Mouse (Mus musculus): ENCODE results near the gene Rps16. TPM values are rescaled to one million over a fixed set of nuclear protein-coding genes. Genes with fewer than 3 reads are reported as not detected.

Gene Rps16
- polyA plus RNA-seq, 1 experiment from 2014 or later = 599 TPM

DNA sequence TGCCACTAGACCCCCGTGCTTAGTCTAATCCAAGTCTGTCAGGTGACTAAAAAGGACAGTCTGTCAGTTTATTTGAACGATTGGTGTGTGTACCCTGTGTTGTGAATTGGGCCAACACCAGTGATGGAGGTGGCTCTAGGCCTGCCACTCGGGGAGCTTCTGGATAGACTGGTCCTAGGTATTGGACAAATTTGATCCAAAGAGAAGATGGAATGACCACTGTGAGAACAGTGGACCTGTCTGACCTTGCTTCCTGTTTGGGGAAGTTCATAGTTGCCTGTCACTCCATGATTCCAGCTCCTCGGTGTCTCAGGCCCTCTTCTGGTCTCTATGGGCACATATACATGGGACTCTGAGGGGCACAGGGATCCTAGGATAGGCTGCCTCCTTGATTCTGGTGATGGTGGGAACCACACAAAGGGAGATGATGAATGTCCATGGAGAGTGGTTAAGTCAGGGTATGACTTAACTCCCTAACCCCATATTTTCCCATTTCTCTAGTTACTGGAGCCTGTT lies 1.3 kb downstream of the Rps16 start:
- peak overlapping the region; percentile 79; the same call in 1 of the 2 replicates for H3K27ac ChIP-seq (replicated peaks)
- H3K4me2 ChIP-seq = peak overlapping the region; percentile 88
- peak overlapping the region; percentile 71 for H3K4me3 ChIP-seq
- 34% methylated on average over 4 of the region's 4 CpGs for WGBS
- peaks cover 38% of the 10 kb centered on the region for H3K36me3 ChIP-seq
- no peaks in the 10 kb centered on the region for H3K27me3 ChIP-seq (replicated peaks)
- H3K4me1 ChIP-seq = peaks cover 24% of the 10 kb centered on the region
- peak overlapping the region; percentile 99 for H3K9ac ChIP-seq
- no peak for ATAC-seq (ENCODE audit: extremely low read depth, insufficient number of reproducible peaks, low FRiP score, low TSS enrichment)
- no peaks in the 10 kb centered on the region for H3K9me3 ChIP-seq

DNA sequence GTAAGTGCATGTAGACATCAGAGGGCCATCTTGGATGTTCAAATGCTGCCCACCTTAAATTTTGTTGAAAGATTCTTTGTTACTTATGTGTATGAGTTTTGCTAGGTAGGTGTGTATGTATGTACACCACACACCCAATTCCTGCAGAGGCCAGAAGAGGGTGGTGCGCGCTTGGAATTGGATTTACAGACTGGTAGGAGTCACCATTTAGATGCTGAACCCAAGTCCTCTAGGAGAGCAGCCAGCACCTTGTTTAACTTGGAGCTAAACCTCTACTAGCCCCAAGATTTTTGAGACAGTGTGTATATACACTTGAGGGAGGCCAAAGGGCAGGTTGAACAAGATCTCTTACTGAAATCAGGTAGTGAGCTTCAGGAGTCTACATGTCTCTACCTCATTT lies 2.8 kb downstream of the Rps16 start:
- no peak overlapping the region for H3K9ac ChIP-seq
- no peak overlapping the region for H3K27ac ChIP-seq (replicated peaks)
- no peaks in the 10 kb centered on the region for H3K9me3 ChIP-seq
- no peak overlapping the region for H3K4me2 ChIP-seq
- H3K27me3 ChIP-seq (replicated peaks) = no peaks in the 10 kb centered on the region
- no peak overlapping the region for H3K4me3 ChIP-seq
- WGBS = 97% methylated on average over 2 of the region's 2 CpGs
- no peak for ATAC-seq (ENCODE audit: extremely low read depth, insufficient number of reproducible peaks, low FRiP score, low TSS enrichment)
- peaks cover 39% of the 10 kb centered on the region for H3K4me1 ChIP-seq
- peaks cover 38% of the 10 kb centered on the region for H3K36me3 ChIP-seq

DNA sequence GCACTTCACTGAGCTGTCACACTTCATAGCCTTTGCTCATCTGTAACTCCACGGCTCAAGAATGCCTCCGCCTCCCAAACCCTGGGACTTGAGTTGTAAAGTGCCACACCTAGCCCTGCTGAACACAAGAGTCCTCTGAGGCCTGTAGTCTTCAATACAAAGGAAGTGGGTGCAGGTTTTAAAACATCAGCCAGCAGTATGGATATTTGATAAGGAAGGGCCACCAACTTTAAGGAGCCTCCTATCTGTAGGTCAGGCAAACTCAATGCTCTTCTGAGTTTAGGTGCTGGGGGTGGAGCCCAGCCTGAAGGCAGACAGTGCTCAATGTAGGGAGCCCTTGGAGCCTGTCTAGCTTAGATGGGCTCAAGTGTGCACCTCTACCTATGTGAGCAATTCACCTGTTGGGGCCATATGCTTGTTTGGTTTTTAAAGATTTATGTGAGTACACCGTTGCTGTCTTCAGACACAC lies 3.7 kb downstream of the Rps16 start:
- WGBS = 90% methylated on average over 3 of the region's 3 CpGs
- H3K4me3 ChIP-seq = no peak overlapping the region

DNA sequence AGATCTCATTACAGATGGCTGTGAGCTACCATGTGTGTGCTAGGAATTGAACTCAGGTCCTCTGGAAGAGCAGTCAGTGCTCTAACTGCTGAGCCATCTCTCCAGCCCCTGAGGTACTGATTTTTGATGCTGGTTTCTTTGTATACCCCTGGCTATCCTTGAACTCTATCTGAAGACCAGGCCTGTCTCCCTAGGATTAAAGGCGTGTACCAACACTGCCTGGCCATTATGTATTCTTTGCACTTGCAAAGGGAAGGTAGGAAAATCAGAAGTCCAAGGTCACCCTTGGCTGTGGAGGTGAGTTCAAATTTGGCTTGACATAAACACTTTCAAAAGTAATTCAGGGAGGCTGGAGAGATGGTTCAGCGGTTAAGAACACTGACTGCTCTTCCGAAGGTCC lies 4.1 kb downstream of the Rps16 start:
- peaks cover 50% of the 10 kb centered on the region for H3K36me3 ChIP-seq
- WGBS = 92% methylated on average over 3 of the region's 3 CpGs
- H3K27me3 ChIP-seq (replicated peaks) = no peaks in the 10 kb centered on the region
- no peak overlapping the region for H3K4me3 ChIP-seq
- no peak overlapping the region for H3K4me2 ChIP-seq
- no peak overlapping the region for H3K9ac ChIP-seq
- no peaks in the 10 kb centered on the region for H3K9me3 ChIP-seq
- no peak overlapping the region for H3K27ac ChIP-seq (replicated peaks)
- no peak for ATAC-seq (ENCODE audit: extremely low read depth, insufficient number of reproducible peaks, low FRiP score, low TSS enrichment)
- H3K4me1 ChIP-seq = peaks cover 47% of the 10 kb centered on the region

More for the DNA sequence above, 3.7 kb downstream of the Rps16 start:
- H3K9ac ChIP-seq = no peak overlapping the region
- H3K4me1 ChIP-seq = peaks cover 48% of the 10 kb centered on the region
- H3K4me2 ChIP-seq = no peak overlapping the region
- H3K27ac ChIP-seq (replicated peaks) = no peak overlapping the region
- no peaks in the 10 kb centered on the region for H3K27me3 ChIP-seq (replicated peaks)
- H3K36me3 ChIP-seq = peaks cover 45% of the 10 kb centered on the region
- H3K9me3 ChIP-seq = no peaks in the 10 kb centered on the region
- ATAC-seq (ENCODE audit: extremely low read depth, insufficient number of reproducible peaks, low FRiP score, low TSS enrichment) = no peak

DNA sequence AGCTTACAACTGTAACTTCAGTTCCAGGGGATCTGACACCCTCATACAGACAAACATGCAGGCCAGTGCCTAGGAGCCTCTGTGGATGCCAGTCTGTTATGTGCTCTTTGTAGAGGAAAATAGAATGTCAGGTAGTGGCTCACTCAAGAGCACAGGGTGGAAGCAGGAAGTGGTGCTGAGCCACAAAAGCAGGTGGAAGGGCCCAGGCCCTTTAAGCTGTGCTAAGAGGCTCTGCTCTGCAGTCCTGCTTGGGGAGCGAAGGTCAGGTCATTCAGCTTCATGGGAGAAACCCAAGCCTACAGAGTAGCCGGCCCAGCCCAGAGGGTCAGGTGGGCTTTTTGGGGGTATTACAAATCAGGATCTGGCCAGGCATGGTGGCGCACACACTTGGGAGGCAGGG lies 4.8 kb downstream of the Rps16 start:
- 89% methylated on average over 3 of the region's 3 CpGs for WGBS
- no peak overlapping the region for H3K27ac ChIP-seq (replicated peaks)
- ATAC-seq (ENCODE audit: extremely low read depth, insufficient number of reproducible peaks, low FRiP score, low TSS enrichment) = no peak
- H3K27me3 ChIP-seq (replicated peaks) = no peaks in the 10 kb centered on the region
- peaks cover 48% of the 10 kb centered on the region for H3K4me1 ChIP-seq
- no peak overlapping the region for H3K9ac ChIP-seq
- peaks cover 56% of the 10 kb centered on the region for H3K36me3 ChIP-seq
- H3K4me2 ChIP-seq = no peak overlapping the region
- H3K9me3 ChIP-seq = no peaks in the 10 kb centered on the region
- H3K4me3 ChIP-seq = no peak overlapping the region

DNA sequence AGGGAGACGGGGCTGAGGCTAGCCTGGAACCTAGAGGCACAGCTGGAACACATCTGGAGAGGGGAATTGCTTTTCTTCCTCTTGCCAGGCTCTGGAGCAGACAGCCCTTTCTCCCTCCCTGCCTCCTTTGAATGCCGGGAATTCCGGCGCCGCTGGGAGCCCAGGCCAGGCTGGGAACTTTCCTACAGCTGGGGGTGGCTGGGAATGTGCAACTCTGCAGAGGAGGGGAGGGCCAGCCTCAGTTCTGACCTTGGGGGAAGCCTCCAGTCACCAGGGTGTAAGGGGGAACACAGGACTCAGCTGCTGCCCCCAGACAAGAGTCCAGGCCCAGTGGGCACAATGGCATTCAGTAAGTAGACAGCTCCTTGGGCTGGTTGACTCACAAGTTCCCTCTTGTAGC lies 6.5 kb downstream of the Rps16 start:
- Histone ChIP-seq H3K27me3 (replicated peaks) (no peaks in the 10 kb centered on the region), H3K36me3 (peaks cover 69% of the 10 kb centered on the region), H3K9me3 (no peaks in the 10 kb centered on the region), H3K4me3 (no peak overlapping the region), H3K9ac (peak overlapping the region; percentile 72), H3K4me2 (peak overlapping the region; percentile 51), H3K27ac (replicated peaks) (peak overlapping the region; percentile 91), H3K4me1 (peaks cover 45% of the 10 kb centered on the region)
- 2% methylated on average over 5 of the region's 5 CpGs for WGBS
- ATAC-seq (ENCODE audit: extremely low read depth, insufficient number of reproducible peaks, low FRiP score, low TSS enrichment) = peak; percentile 51; the same call in 1 of the 2 replicates

DNA sequence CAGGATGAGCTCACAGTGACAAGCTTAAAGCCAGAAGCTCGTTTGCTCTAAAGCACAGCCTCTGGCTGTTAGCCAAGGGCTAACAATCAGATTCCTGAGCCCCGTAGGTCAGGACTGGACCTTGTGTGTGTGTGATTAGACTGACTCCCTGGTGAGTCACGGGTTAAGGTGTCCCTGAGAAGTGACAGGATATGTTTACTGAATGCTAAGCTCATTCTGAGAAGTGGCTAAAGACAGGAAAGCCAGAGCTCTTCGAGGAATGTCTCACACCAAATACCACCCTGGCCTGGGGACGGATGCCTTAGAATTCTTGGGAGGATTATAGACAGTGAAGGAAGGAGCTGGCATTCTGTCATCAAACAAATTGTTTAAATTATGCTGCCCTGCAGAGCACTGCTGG lies 7.5 kb downstream of the Rps16 start:
- Histone ChIP-seq H3K36me3 (peaks cover 69% of the 10 kb centered on the region), H3K27ac (replicated peaks) (peak overlapping the region; percentile 91), H3K27me3 (replicated peaks) (no peaks in the 10 kb centered on the region), H3K9ac (peak overlapping the region; percentile 72), H3K4me1 (peaks cover 53% of the 10 kb centered on the region), H3K9me3 (no peaks in the 10 kb centered on the region), H3K4me2 (peak overlapping the region; percentile 51), H3K4me3 (0 out of 2 replicates have a peak overlapping the region, but pooled peaks have one; percentile 5)
- ATAC-seq (ENCODE audit: extremely low read depth, insufficient number of reproducible peaks, low FRiP score, low TSS enrichment) = no peak
- WGBS = 1% methylated on average over 5 of the region's 5 CpGs

DNA sequence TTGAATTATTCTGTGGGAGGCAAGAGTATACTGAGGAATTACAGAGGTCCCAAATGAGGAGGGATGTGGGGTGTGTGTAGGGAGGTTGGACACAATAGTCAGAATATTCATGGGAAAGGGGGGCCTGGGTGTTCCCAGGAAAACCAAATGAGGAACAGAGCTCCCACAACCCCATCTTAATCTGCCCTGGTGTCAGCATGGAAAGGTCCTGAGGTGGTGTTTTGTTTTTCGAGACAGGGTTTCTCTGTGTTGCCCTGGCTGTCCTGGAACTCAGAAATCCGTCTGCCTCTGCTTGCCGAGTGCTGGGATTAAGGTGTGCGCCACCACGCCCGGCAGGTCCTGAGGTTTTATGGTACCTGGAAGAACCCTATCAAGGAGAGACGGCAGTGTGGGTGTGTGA lies 8.0 kb downstream of the Rps16 start:
- WGBS = 55% methylated on average over 7 of the region's 7 CpGs
- Histone ChIP-seq H3K4me1 (peaks cover 53% of the 10 kb centered on the region), H3K27me3 (replicated peaks) (no peaks in the 10 kb centered on the region), H3K27ac (replicated peaks) (peak overlapping the region; percentile 91), H3K36me3 (peaks cover 69% of the 10 kb centered on the region), H3K9ac (peak overlapping the region; percentile 72), H3K4me2 (no peak overlapping the region), H3K4me3 (no peak overlapping the region), H3K9me3 (no peaks in the 10 kb centered on the region)
- no peak for ATAC-seq (ENCODE audit: extremely low read depth, insufficient number of reproducible peaks, low FRiP score, low TSS enrichment)

DNA sequence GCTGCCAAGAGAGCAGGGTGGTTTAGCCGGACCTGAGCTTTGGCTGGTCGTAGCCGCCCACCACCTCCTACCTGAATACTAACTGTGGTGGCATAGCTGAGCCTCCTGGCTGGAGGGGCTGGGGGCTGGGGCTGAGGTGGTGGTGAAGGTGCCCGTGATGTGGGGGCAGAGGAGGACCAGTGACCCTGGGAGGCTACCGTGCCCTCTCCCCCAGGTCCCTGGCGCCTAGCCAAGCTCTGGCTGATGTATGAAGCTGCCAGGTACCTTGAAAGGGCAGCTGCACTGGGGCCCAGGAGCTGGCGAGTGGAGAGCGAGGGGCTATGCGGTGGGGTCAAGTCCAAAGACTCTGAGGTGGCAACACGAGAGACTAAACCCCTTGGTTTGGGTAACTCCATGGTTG lies 9.4 kb downstream of the Rps16 start:
- H3K27ac ChIP-seq (replicated peaks) = no peak overlapping the region
- peaks cover 53% of the 10 kb centered on the region for H3K4me1 ChIP-seq
- ATAC-seq (ENCODE audit: extremely low read depth, insufficient number of reproducible peaks, low FRiP score, low TSS enrichment) = no peak
- H3K9ac ChIP-seq = peak overlapping the region; percentile 30; the same call in 1 of the 2 replicates
- no peak overlapping the region for H3K4me3 ChIP-seq
- H3K27me3 ChIP-seq (replicated peaks) = no peaks in the 10 kb centered on the region
- H3K9me3 ChIP-seq = no peaks in the 10 kb centered on the region
- peaks cover 69% of the 10 kb centered on the region for H3K36me3 ChIP-seq
- 76% methylated on average over 10 of the region's 10 CpGs for WGBS
- no peak overlapping the region for H3K4me2 ChIP-seq

DNA sequence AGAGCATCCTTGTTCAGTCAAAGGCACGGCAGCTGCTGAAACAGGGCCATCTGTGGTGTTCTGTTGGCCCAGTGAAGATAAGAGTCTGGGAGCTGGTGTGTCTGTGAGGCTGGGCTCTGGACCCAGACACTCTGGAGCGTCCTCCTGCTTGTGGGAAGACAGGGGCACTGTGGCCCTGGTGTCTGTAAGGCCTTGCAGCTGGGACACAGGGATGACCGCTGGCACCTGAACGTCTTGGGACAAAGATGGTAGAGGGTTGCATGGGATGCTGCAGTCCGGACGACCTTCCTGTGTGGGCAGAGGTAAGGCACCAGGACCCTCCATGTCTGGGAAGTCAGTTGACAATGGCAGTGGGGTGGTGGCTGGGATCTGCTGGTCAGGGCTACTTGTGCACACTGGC lies 9.8 kb downstream of the Rps16 start:
- Histone ChIP-seq H3K4me2 (no peak overlapping the region), H3K36me3 (peaks cover 70% of the 10 kb centered on the region), H3K4me1 (peaks cover 53% of the 10 kb centered on the region), H3K9ac (peak overlapping the region; percentile 30; the same call in 1 of the 2 replicates), H3K27me3 (replicated peaks) (no peaks in the 10 kb centered on the region), H3K4me3 (no peak overlapping the region), H3K27ac (replicated peaks) (no peak overlapping the region), H3K9me3 (no peaks in the 10 kb centered on the region)
- 79% methylated on average over 6 of the region's 6 CpGs for WGBS
- no peak for ATAC-seq (ENCODE audit: extremely low read depth, insufficient number of reproducible peaks, low FRiP score, low TSS enrichment)

DNA sequence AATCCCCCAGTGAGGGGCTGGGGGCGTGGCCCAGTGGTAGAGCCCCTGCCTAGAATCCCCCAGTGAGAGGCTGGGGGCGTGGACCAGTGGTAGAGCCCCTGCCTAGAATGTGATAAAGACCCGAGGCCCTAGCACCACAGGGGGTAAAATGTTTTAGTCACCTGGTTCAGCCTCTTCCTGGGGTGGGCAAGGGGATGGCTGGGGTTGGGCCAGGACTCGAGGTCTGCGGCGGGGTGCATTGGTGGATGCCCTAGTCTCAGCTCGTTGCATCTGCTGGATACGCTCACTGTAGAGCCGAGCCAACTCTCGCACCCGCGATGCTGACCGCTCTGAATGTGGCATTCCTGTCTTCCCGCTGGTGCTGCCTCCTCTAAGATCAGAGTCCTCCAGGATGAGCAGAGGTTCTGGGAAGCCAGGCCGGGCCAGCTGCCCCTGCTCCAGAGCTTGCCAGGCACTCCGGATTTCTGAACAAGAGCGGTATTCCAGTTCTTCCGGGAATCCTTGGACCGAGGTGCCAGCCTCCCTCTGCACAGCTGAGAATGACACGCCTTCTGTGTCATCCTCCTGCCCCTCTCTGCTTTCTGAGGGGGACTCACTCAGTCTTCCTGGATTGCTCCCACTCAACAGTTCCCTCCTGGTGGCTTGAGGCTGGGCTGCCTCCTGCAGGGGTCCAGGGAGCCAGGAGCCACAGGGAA lies 11.3 kb downstream of the Rps16 start:
- Histone ChIP-seq H3K4me1 (peaks cover 47% of the 10 kb centered on the region), H3K36me3 (peaks cover 84% of the 10 kb centered on the region), H3K9ac (peak overlapping the region; percentile 44; the same call in 1 of the 2 replicates), H3K9me3 (no peaks in the 10 kb centered on the region), H3K4me3 (no peak overlapping the region), H3K27ac (replicated peaks) (peak overlapping the region; percentile 20; the same call in 1 of the 2 replicates), H3K4me2 (no peak overlapping the region), H3K27me3 (replicated peaks) (no peaks in the 10 kb centered on the region)
- WGBS = 84% methylated on average over 20 of the region's 20 CpGs
- no peak for ATAC-seq (ENCODE audit: extremely low read depth, insufficient number of reproducible peaks, low FRiP score, low TSS enrichment)

Data from heart, embryonic 13.5 days (tissue).